Mouse (Mus musculus) left cerebral cortex, postnatal 25 days (tissue): ENCODE measurements around the gene Zfp472. TPM values are rescaled to one million over a fixed set of nuclear protein-coding genes. Genes with fewer than 3 reads are reported as not detected.
"Not testable (repeated sequence)": the region's sequence is repeated elsewhere in the genome, so short reads cannot be mapped to it uniquely, and the experiment has no call there.

Source experiments
- DNase-seq, 2 experiments: peaks; one replicate each; pipeline ENCODE4 v3.0.0; 2022; ENCODE audit warnings: low spot score in 2 of 2, mixed read lengths in 1 of 2
- intact Hi-C: fragments of 180-260 bp; cut with DNase I; formaldehyde crosslinking; loops from one replicate; pipeline ENCODE4 v1.15.1; 2025
- total RNA-seq, 2 experiments: library from RNA; stranded (reverse); gene quantifications; 2 replicates each; pipeline ENCODE4 v1.2.3; 2021

The Zfp472 gene
- total RNA-seq, 2 experiments from 2014 or later = 4.9 to 6.3 TPM

DNA sequence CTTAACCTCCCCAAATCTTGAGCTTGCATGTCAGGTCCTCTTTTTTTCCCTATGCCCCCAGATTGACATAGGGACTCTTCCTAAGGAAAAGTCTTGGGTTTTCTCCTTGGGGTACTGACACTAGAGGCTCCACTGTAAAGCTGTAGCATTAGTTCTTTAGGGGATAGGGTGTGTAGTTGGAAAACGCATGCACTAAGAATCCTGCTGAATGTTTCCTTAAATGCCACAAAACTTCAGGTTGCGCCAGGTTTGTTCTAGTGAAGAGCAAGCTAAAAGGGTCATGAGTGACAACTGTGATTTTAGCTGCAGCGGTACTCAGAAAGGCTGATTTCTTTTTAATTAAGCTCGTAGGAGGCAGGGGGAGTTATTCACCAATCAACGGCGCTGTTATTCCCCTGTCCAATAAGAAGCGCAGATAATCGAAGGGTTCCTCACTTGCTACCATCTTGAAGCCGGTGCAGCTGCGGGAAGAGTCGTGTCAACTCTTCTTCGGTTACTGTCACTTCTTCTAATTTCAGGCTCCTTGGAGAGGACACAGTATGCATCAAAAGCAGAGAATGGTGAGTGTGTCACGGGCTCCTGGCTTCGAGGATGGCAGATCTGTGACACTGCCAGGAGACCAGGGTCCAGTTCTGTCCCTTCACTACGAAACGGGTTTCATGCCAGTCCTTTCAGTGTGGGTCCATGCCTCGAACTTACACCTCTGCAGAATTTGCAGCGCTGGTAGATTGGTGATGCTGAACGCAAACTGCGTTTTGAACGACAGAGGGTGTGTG, 27.3 kb downstream of the Zfp472 start, which contains the start of gene Zfp952:
TSS of gene Zfp952 (plus strand) at position 431 of the 776 bp plus-strand sequence.
- DNase-seq = peak; percentile 92 to 95
- intact Hi-C loops = loop anchor here (5.0 kb wide), 1 partner anchor 94 kb away; the partner anchor contains the start of gene Zfp563

DNA sequence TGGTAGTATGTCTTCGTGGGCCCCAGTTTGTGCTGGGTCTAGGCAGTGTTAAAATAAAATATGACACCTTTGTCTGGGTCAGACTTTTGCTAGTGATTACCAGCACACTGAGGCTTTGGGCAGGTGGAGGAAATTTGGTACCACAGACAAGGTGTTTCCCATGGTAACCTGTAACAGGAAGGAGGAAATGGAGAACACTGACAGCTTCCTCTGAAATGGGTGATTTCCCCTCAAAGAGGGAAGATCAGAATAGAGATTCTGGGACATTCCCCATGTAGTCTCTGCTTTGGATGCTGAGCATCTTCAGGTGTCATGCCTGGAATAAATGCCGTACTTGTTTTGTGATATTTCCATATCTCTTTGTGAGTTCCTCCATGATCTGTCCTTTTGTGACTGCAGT, 32.9 kb downstream of the Zfp472 start:
- DNase-seq = no peak
- intact Hi-C loops = no loop called here

DNA sequence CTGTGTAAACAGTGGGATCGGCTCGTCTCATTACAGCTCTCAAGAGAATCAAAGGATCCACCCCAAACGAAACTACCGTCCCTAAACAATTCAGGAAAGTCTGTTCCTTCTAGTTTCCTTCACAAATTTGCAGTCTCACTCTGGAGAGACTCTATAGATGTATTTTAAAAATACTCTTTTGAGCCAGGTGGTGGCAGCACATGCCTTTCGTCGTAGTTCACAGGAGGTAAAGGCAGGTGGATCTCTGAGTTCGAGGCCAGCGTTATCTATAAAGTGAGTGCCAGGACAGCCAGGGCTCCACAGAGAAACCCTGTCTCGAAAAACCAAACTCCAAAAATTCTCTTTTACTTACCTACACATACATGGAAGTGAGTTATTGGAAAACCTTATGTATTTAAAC, 42.7 kb downstream of the Zfp472 start:
- no peak for DNase-seq
- intact Hi-C loops = no loop called here

DNA sequence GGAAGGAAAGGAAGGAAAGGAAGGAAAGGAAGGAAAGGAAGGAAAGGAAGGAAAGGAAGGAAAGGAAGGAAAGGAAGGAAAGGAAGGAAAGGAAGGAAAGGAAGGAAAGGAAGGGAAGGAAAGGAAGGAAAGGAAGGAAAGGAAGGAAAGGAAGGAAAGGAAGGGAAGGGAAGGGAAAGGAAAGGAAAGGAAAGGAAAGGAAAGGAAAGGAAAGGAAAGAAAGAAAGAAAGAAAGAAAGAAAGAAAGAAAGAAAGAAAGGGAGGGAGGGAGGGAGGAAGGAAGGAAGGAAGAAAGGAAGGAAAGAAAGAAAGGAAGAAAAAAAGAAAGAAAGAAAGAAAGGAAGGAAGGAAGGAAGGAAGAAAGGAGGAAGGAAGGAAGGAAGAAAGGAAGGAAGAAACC, 54.8 kb downstream of the Zfp472 start:
- intact Hi-C loops, DNase-seq: not testable (repeated sequence)

Other genes starting within 250 kb of the Zfp472 start
- gene Zfp871, start 177.5 kb upstream of the Zfp472 start, total RNA-seq = 10 to 100 TPM; 84.8 to 93.7 TPM
- gene Zfp811, start 155.9 kb upstream of the Zfp472 start, total RNA-seq = 1 to 10 TPM; 6.1 to 7.5 TPM
- 10 to 100 TPM; 27.0 to 32.1 TPM for gene Zfp799, start 135.6 kb upstream of the Zfp472 start, total RNA-seq
- 1 to 10 TPM; 7.9 to 9.2 TPM for gene Zfp870, start 74.2 kb upstream of the Zfp472 start, total RNA-seq
- gene Cyp4f14, start 48.5 kb upstream of the Zfp472 start, total RNA-seq = 1 to 10 TPM; 6.0 to 6.6 TPM
- 10 to 100 TPM; 14.8 to 20.8 TPM for gene Cyp4f13, start 18.4 kb upstream of the Zfp472 start, total RNA-seq
- gene Zfp952, start 27.3 kb downstream of the Zfp472 start, total RNA-seq = 10 to 100 TPM; 16.1 to 18.0 TPM
- gene Zfp763, start 67.6 kb downstream of the Zfp472 start, total RNA-seq = 10 to 100 TPM; 19.0 to 24.6 TPM
- not detected for gene 4921501E09Rik, start 102.2 kb downstream of the Zfp472 start, total RNA-seq
- gene Zfp563, start 123.5 kb downstream of the Zfp472 start, total RNA-seq = 10 to 100 TPM; 17.5 to 19.5 TPM
- gene Morc2b, start 173.9 kb downstream of the Zfp472 start, total RNA-seq = 1 to 10 TPM; 2.8 to 3.0 TPM
- not detected for gene Olfr55, start 202.6 kb downstream of the Zfp472 start, total RNA-seq
- not detected for gene Olfr239, start 225.5 kb downstream of the Zfp472 start, total RNA-seq